Mouse (Mus musculus) spleen, adult 2 months (tissue): ENCODE measurements around the gene Katna1. TPM values are rescaled to one million over a fixed set of nuclear protein-coding genes. Genes with fewer than 3 reads are reported as not detected.
A peak's percentile ranks its signal among the peaks of the same experiment; 100 is the strongest.

Experiments used
- DNase-seq, 2 experiments: peaks; one replicate each; pipeline versions ENCODE4 v3.0.0 to v3.0.0-alpha.2; 2012 to 2021; ENCODE audit warnings: low spot score in 2 of 2, low read depth in 1 of 2
- H3K27ac ChIP-seq: fragments of 200-500 bp; 2 replicates; pipeline ENCODE4 v1.5.1; 2012; ENCODE audit warnings: low read length, inconsistent platforms; ENCODE audit not compliant: insufficient read depth
- H3K27me3 ChIP-seq: fragments of 200-500 bp; 2 replicates; pipeline ENCODE4 v1.6.1; 2012; ENCODE audit warnings: mild to moderate bottlenecking, moderate library complexity, low read length, inconsistent platforms; ENCODE audit not compliant: control insufficient read depth, insufficient read depth
- H3K36me3 ChIP-seq: fragments of 200-500 bp; 2 replicates; pipeline ENCODE4 v1.6.1; 2012; ENCODE audit warnings: mild to moderate bottlenecking, low read length, inconsistent platforms; ENCODE audit not compliant: control insufficient read depth, insufficient read depth
- H3K4me1 ChIP-seq: fragments of 200-500 bp; 2 replicates; pipeline ENCODE4 v1.6.1; 2011; ENCODE audit warnings: inconsistent platforms; ENCODE audit not compliant: control insufficient read depth, insufficient read depth, insufficient read length
- H3K4me3 ChIP-seq: fragments of 200-500 bp; 2 replicates; pipeline ENCODE4 v1.5.1; 2011; ENCODE audit warnings: mild to moderate bottlenecking, inconsistent platforms; ENCODE audit not compliant: insufficient read depth, insufficient read length; ENCODE audit errors: extremely low read depth
- CTCF ChIP-seq: fragments of 200-500 bp; IDR thresholded peaks from 2 replicates; pipeline ENCODE4 v1.5.1; 2011; ENCODE audit warnings: mild to moderate bottlenecking, inconsistent platforms; ENCODE audit not compliant: insufficient read depth, insufficient read length, insufficient replicate concordance; ENCODE audit errors: extremely low read depth
- POLR2A ChIP-seq: fragments of 200-500 bp; IDR thresholded peaks from 2 replicates; pipeline ENCODE4 v1.6.1; 2011; ENCODE audit warnings: low read depth, low read length, inconsistent platforms
- WGBS: fragments of 180-500 bp; shearing (Covaris S2); methylation state at CpG from one replicate; pipeline ENCODE4 v1.1.7; 2018; 5-methylcytosine and 5-hydroxymethylcytosine counted together
- polyA plus RNA-seq: library from polyadenylated mRNA; depleted of rRNA; stranded (reverse); fragments of >200 nt; gene quantifications from 2 replicates; pipeline ENCODE4 v1.2.3, GENCODE M21; 2012; rRNA removed

The Katna1 gene
- 2.4 and 2.8 TPM in 2 replicates for polyA plus RNA-seq

- H3K27ac ChIP-seq = peak within 1 kb of the TSS; percentile 87
- H3K27me3 ChIP-seq = no peaks in the 10 kb centered on the region
- no peaks in the 10 kb centered on the region; the same call in 1 of the 2 replicates for H3K4me1 ChIP-seq
- TF ChIP-seq POLR2A (peak; percentile 44; the same call in 1 of the 2 replicates), CTCF (no peak)
- H3K4me3 ChIP-seq = peak within 1 kb of the TSS; percentile 89
- WGBS = under 1% methylated on average over 47 of the region's 49 CpGs
- peak; percentile 92 for DNase-seq
- H3K36me3 ChIP-seq = no peaks in the 10 kb centered on the region
Measured at GRCm38 (mm10) chr10:7725751-7726500, at the start of gene Katna1. TSS of gene Katna1 (plus strand) at chr10:7726000.

- peaks cover 14% of the 10 kb centered on the region for H3K4me1 ChIP-seq
- H3K27me3 ChIP-seq = no peaks in the 10 kb centered on the region
- TF ChIP-seq CTCF (no peak), POLR2A (peak; percentile 37; the same call in 1 of the 2 replicates)
- peak; percentile 46 to 87 for DNase-seq
- H3K27ac ChIP-seq = peak within 1 kb of the TSS; percentile 98
- H3K36me3 ChIP-seq = peaks cover 5% of the 10 kb centered on the region
- peak within 1 kb of the TSS; percentile 98 for H3K4me3 ChIP-seq
- WGBS = under 1% methylated on average over 61 of the region's 65 CpGs
Measured at GRCm38 (mm10) chr10:7680731-7681301, 45.0 kb upstream of the Katna1 start, which contains the start of the genes Pcmt1 and Lats1. TSS of gene Pcmt1 (minus strand) at chr10:7681136. TSS of gene Lats1 (plus strand) at chr10:7681214.

DNA sequence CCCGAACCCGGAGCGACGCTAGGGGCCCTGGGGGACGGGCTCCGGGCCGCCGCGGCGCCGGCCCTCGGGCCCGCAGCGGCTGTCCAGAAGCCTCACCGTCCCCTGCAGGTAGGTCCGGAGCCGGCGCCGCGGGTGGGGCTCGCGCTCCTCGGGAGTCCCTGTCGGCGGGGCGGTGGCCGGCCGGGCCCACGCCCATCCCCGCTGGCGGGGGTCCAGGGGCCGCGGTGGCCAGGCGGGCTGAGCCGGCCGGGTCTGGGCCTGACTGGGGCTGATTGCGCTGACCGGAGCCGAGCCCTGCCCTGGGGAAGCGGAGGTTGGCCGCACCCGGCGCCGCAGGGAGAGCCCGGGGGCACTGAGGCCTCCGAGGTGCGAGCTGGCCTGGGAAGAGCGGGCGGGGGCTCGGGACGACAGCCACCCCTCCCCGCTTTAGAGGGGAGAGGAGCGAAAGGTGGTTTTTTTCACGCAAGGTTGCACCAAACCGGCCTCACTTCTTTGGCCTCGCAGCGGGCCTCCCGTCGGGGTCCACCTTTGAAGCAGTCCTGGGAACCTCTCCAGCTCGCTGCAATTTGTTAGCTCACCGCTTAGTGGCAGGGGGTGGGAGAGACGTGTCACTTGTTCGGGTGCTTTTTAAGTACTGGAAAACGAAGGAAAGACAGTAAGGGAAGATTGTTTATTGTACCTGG lies 44.3 kb upstream of the Katna1 start:
- peak overlapping the region; percentile 98 for H3K27ac ChIP-seq
- DNase-seq = peak in 1 of 2 experiments; percentile 29
- under 1% methylated on average over 64 of the region's 64 CpGs for WGBS
- H3K36me3 ChIP-seq = peaks cover 3% of the 10 kb centered on the region
- no peaks in the 10 kb centered on the region for H3K27me3 ChIP-seq
- TF ChIP-seq CTCF (no peak), POLR2A (no peak)
- peak overlapping the region; percentile 98 for H3K4me3 ChIP-seq
- peaks cover 14% of the 10 kb centered on the region for H3K4me1 ChIP-seq

DNA sequence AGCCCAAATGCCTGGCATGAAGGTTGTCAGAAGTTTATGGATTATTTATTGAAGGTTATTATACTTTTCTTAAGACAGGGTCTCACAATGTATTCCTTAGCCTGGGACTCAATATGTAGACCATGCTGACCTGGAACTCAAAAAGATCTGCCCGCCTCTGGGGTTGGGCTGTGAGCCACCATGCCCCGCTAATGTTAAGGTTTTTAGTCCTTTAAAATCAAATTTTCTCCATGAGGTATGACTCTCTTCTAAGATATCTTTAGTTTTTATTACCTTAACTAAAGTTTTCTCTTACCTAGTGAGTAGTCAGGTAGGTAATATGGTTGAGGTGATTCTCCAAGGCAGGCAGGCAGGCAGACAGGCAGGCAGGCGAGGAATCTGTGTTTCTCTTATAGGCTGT lies 43.6 kb upstream of the Katna1 start:
- Histone ChIP-seq H3K27me3 (no peaks in the 10 kb centered on the region), H3K27ac (no peak overlapping the region), H3K4me3 (no peak overlapping the region), H3K36me3 (peaks cover 3% of the 10 kb centered on the region), H3K4me1 (peaks cover 14% of the 10 kb centered on the region)
- TF ChIP-seq POLR2A (no peak), CTCF (no peak)
- 68% methylated on average over 3 of the region's 3 CpGs for WGBS
- DNase-seq = no peak

GRCm38 (mm10) chr10:7686902-7687301 lies 38.9 kb upstream of the Katna1 start:
- 86% methylated on average over 6 of the region's 6 CpGs for WGBS
- H3K27ac ChIP-seq = no peak overlapping the region
- DNase-seq = no peak
- no peak overlapping the region for H3K4me3 ChIP-seq
- peaks cover 8% of the 10 kb centered on the region for H3K4me1 ChIP-seq
- no peaks in the 10 kb centered on the region for H3K27me3 ChIP-seq
- TF ChIP-seq POLR2A = no peak
- no peak for TF ChIP-seq CTCF
- H3K36me3 ChIP-seq = peaks cover 6% of the 10 kb centered on the region

GRCm38 (mm10) chr10:7695286-7695685 lies 30.5 kb upstream of the Katna1 start:
- TF ChIP-seq CTCF (no peak), POLR2A (no peak)
- Histone ChIP-seq H3K36me3 (peaks cover 34% of the 10 kb centered on the region), H3K27ac (no peak overlapping the region), H3K27me3 (no peaks in the 10 kb centered on the region), H3K4me3 (no peak overlapping the region), H3K4me1 (no peaks in the 10 kb centered on the region)
- no peak for DNase-seq

- H3K36me3 ChIP-seq = peaks cover 38% of the 10 kb centered on the region
Measured at GRCm38 (mm10) chr10:7700120-7700519, 25.7 kb upstream of the Katna1 start.

More at GRCm38 (mm10) chr10:7700120-7700519, 25.7 kb upstream of the Katna1 start:
- no peak for TF ChIP-seq POLR2A
- TF ChIP-seq CTCF = no peak
- WGBS = 72% methylated on average over 3 of the region's 3 CpGs
- no peak overlapping the region for H3K27ac ChIP-seq
- no peaks in the 10 kb centered on the region for H3K4me1 ChIP-seq
- no peaks in the 10 kb centered on the region for H3K27me3 ChIP-seq
- DNase-seq = no peak
- no peak overlapping the region for H3K4me3 ChIP-seq
